Mouse (Mus musculus) thymus, adult 2 months (tissue): ENCODE measurements at regions not wholly inside any gene's neighbourhood (a gene's known extent, or its start where the extent isn't known, plus 50 kb on each side); places are given as distances from the start of the nearest gene placed in this dataset.

Source experiments
- CTCF ChIP-seq: fragments of 200-500 bp; IDR thresholded peaks from 2 replicates; pipeline ENCODE4 v1.5.1; 2012; ENCODE audit warnings: mild to moderate bottlenecking, control low read depth, low read length, moderate library complexity, borderline replicate concordance; ENCODE audit not compliant: control insufficient read depth, poor library complexity, insufficient read depth; ENCODE audit errors: extremely low read depth
- POLR2A ChIP-seq: fragments of 200-500 bp; IDR thresholded peaks from 2 replicates; pipeline ENCODE4 v1.6.1; 2012; ENCODE audit warnings: mild to moderate bottlenecking, low read length, control low read depth, moderate library complexity; ENCODE audit not compliant: control insufficient read depth, poor library complexity, insufficient read depth; ENCODE audit errors: extremely low read depth

- TF ChIP-seq POLR2A = no peak
- TF ChIP-seq CTCF = no peak
Measured at GRCm38 (mm10) chr16:30194836-30195235, 72.5 kb downstream of the Cpn2 start.
